Mouse (Mus musculus) kidney, postnatal 36 days (tissue): ENCODE results near the gene Hacd4.
"Not testable (repeated sequence)": the region's sequence is repeated elsewhere in the genome, so short reads cannot be mapped to it uniquely, and the experiment has no call there.

Experiments
- DNase-seq, 2 experiments: peaks; one replicate each; pipeline ENCODE4 v3.0.0; 2021 to 2022; ENCODE audit warnings: mixed read lengths in 2 of 2

Gene Hacd4

GRCm38 (mm10) chr4:88432412-88433024 is 6.2 kb downstream of the Hacd4 start:
- no peak for DNase-seq

- DNase-seq, result no peak
These were observed 11.0 kb downstream of the Hacd4 start for GRCm38 (mm10) chr4:88427630-88428239.

- DNase-seq, result no peak
These were observed 14.2 kb downstream of the Hacd4 start for GRCm38 (mm10) chr4:88424563-88424962.

GRCm38 (mm10) chr4:88419378-88419777 is 19.4 kb downstream of the Hacd4 start:
- no peak for DNase-seq

GRCm38 (mm10) chr4:88415017-88415416 is 23.7 kb downstream of the Hacd4 start:
- DNase-seq, result no peak

- DNase-seq, result peak in 1 of 2 experiments; percentile 2
These were observed 26.4 kb downstream of the Hacd4 start for GRCm38 (mm10) chr4:88412331-88412730.

- no peak for DNase-seq
These were observed 29.4 kb downstream of the Hacd4 start for GRCm38 (mm10) chr4:88409279-88409678.

GRCm38 (mm10) chr4:88406887-88407696 is 31.6 kb downstream of the Hacd4 start:
- no peak for DNase-seq

GRCm38 (mm10) chr4:88402884-88403283 is 35.8 kb downstream of the Hacd4 start:
- no peak for DNase-seq

GRCm38 (mm10) chr4:88400992-88401313 is 37.8 kb downstream of the Hacd4 start:
- DNase-seq, result no peak

GRCm38 (mm10) chr4:88400302-88400991 is 38.3 kb downstream of the Hacd4 start:
- DNase-seq, result peak; percentile 3 to 15

GRCm38 (mm10) chr4:88396995-88397521 is 41.7 kb downstream of the Hacd4 start:
- DNase-seq, result no peak

- DNase-seq, result no peak
These were observed 43.0 kb downstream of the Hacd4 start for GRCm38 (mm10) chr4:88395717-88396116.

- DNase-seq, result not testable (repeated sequence)
These were observed 48.1 kb downstream of the Hacd4 start for GRCm38 (mm10) chr4:88390596-88390995.

GRCm38 (mm10) chr4:88390036-88390435 is 48.7 kb downstream of the Hacd4 start:
- DNase-seq, result no peak

GRCm38 (mm10) chr4:88372293-88373224 is 66.2 kb downstream of the Hacd4 start:
- no peak for DNase-seq

- no peak for DNase-seq
These were observed 67.9 kb downstream of the Hacd4 start for GRCm38 (mm10) chr4:88370819-88371218.

GRCm38 (mm10) chr4:88369951-88370350 is 68.8 kb downstream of the Hacd4 start:
- DNase-seq, result no peak

GRCm38 (mm10) chr4:88357431-88357830 is 81.3 kb downstream of the Hacd4 start:
- no peak for DNase-seq

- DNase-seq, result peak in 1 of 2 experiments; percentile 26
These were observed 82.1 kb downstream of the Hacd4 start for GRCm38 (mm10) chr4:88356652-88357051.

GRCm38 (mm10) chr4:88350910-88351309 is 87.8 kb downstream of the Hacd4 start:
- DNase-seq, result peak; percentile 72 to 73
